Mouse (Mus musculus) embryonic facial prominence, embryonic 15.5 days (tissue): ENCODE measurements around the gene Gpr152. TPM values are rescaled to one million over a fixed set of nuclear protein-coding genes. Genes with fewer than 3 reads are reported as not detected.

Experiments used
- ATAC-seq: fragments of 200-750 bp; cut with Nextera tagmentation; 2 replicates; pipeline ENCODE4 v1.8.0; 2017; ENCODE audit warnings: low read depth, moderate TSS enrichment; ENCODE audit not compliant: insufficient number of reproducible peaks, low FRiP score, low TSS enrichment
- H3K27ac ChIP-seq: fragments of 300-500 bp; sonication (generic); replicated peaks from 2 replicates; pipeline ENCODE4 v1.5.1; 2015; ENCODE audit warnings: mild to moderate bottlenecking, inconsistent platforms
- H3K27me3 ChIP-seq: fragments of 300-500 bp; sonication (generic); 2 replicates; pipeline ENCODE4 v1.6.1; 2015; ENCODE audit warnings: inconsistent platforms
- H3K36me3 ChIP-seq: fragments of 300-500 bp; sonication (generic); 2 replicates; pipeline ENCODE4 v1.6.1; 2015; ENCODE audit warnings: mild to moderate bottlenecking, inconsistent platforms
- H3K4me1 ChIP-seq: fragments of 300-500 bp; sonication (generic); 2 replicates; pipeline ENCODE4 v1.6.1; 2015; ENCODE audit warnings: inconsistent platforms
- H3K4me2 ChIP-seq: fragments of 300-500 bp; sonication (generic); replicated peaks from 2 replicates; pipeline ENCODE4 v1.6.1; 2015; ENCODE audit warnings: mild to moderate bottlenecking, inconsistent platforms
- H3K4me3 ChIP-seq: fragments of 300-500 bp; sonication (generic); replicated peaks from 2 replicates; pipeline ENCODE4 v1.5.1; 2015; ENCODE audit warnings: mild to moderate bottlenecking, inconsistent platforms
- H3K9ac ChIP-seq: fragments of 300-500 bp; sonication (generic); 2 replicates; pipeline ENCODE4 v1.6.1; 2015; ENCODE audit warnings: inconsistent platforms
- H3K9me3 ChIP-seq: fragments of 300-500 bp; sonication (generic); replicated peaks from 2 replicates; pipeline ENCODE4 v1.6.1; 2016; ENCODE audit warnings: inconsistent platforms
- WGBS: fragments of 180-500 bp; shearing (Covaris S2); methylation state at CpG from one replicate; pipeline ENCODE4 v1.1.7; 2015; 5-methylcytosine and 5-hydroxymethylcytosine counted together
- polyA plus RNA-seq: library from polyadenylated mRNA; unstranded; fragments of >200 nt; fragmentation: Nextera tagmentation; extraction: Ambion mirVana; gene quantifications from 2 replicates; pipeline ENCODE4 v1.2.1, GENCODE M21; 2015

Gene Gpr152
- polyA plus RNA-seq, 1 experiment from 2014 or later, result not detected

- no peak overlapping the region for H3K4me3 ChIP-seq
Observed at GRCm38 (mm10) chr19:4099056-4099455, 40.5 kb upstream of the Gpr152 start.

DNA sequence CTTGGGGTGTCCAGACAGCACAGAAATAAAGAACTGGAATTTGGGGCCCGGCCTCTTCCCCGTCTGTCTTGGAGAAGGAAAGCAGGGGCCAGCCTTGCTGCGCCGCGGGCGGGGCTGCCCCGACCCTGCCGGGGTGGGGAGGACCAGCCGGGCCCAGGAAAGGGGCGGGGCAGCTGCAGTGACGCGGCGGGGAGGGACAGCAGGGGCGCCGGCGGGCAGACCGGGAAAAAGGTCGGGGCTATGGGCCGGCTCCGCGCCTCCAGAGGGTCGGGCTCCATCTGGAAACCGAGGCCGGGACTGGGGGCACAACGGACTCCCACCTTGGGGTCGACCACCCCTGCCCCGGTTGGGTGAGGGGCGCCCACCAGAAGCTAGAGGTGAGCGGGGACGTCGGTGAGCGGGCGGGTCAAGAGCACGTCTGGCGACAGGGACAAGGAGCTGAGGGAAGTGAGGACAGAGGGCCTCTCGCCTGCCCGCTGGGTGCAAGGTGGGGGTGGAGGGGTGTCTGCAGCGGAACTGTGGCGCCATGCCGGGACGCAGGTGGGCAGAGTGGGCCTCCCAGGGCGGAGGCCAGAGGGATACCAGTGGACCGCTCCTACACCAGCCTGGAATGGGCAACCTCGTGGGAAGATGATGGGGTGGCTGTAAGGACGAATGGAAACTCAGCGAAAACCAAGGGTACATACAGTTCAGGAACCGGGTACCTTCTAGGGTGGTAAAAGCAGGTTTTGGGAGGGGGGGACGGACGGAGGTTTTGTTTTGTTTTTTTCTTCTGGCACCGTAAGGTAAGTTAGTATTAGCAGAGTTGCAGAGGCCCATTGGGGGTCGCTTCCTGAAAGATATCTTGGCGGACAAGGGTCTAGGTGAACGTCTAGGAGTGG is 39.5 kb upstream of the Gpr152 start, which contains the start of gene Pitpnm1:
Pitpnm1 (plus strand) TSS at position 162 of the 881 bp plus-strand sequence.
- Histone ChIP-seq H3K36me3 (no peaks in the 10 kb centered on the region), H3K27ac (0 out of 2 replicates have a peak within 1 kb of the TSS, but pooled peaks have one; percentile 7), H3K4me1 (peaks cover 55% of the 10 kb centered on the region), H3K4me2 (peak within 1 kb of the TSS; percentile 92), H3K4me3 (peak within 1 kb of the TSS; percentile 46), H3K27me3 (peaks cover 26% of the 10 kb centered on the region), H3K9ac (peak within 1 kb of the TSS; percentile 42), H3K9me3 (no peaks in the 10 kb centered on the region)
- no peak for ATAC-seq
- WGBS, result 1% methylated on average over 52 of the region's 53 CpGs

More at GRCm38 (mm10) chr19:4099056-4099455, 40.5 kb upstream of the Gpr152 start:
- Histone ChIP-seq H3K27me3 (peaks cover 26% of the 10 kb centered on the region), H3K9ac (no peak overlapping the region), H3K36me3 (no peaks in the 10 kb centered on the region), H3K27ac (0 out of 2 replicates have a peak overlapping the region, but pooled peaks have one; percentile 7), H3K4me1 (peaks cover 55% of the 10 kb centered on the region), H3K4me2 (peak overlapping the region; percentile 92), H3K9me3 (no peaks in the 10 kb centered on the region)
- WGBS, result 12% methylated on average over 9 of the region's 9 CpGs
- no peak for ATAC-seq

GRCm38 (mm10) chr19:4100718-4101261 is 38.8 kb upstream of the Gpr152 start:
- Histone ChIP-seq H3K36me3 (no peaks in the 10 kb centered on the region), H3K27ac (no peak overlapping the region), H3K4me2 (peak overlapping the region; percentile 92), H3K9me3 (no peaks in the 10 kb centered on the region), H3K4me1 (peaks cover 55% of the 10 kb centered on the region), H3K27me3 (peaks cover 26% of the 10 kb centered on the region), H3K9ac (peak overlapping the region; percentile 42), H3K4me3 (peak overlapping the region; percentile 46)
- 1% methylated on average over 52 of the region's 52 CpGs for WGBS
- ATAC-seq, result no peak

DNA sequence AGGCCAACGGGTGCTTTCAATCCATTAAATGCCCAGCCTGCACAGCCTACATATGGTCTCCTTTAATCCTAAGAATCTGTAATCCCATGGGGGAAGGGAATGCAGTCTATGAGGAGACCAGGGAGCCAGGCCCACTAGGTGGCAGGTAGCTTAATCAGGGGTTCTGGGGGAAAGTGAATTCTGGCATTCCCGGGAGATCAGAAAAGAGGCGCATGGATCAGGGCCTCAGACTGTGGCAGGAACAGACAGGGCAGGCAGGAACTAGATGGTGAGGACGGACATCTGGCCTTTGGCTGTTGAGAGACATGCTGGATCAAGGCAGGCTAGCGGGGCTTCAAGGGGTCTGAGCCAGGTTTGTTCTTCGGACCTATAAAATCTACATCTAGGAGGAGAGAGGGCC is 38.1 kb upstream of the Gpr152 start:
- peaks cover 48% of the 10 kb centered on the region for H3K4me1 ChIP-seq
- H3K9ac ChIP-seq, result no peak overlapping the region
- ATAC-seq, result no peak
- peak overlapping the region; percentile 46; the same call in 1 of the 2 replicates for H3K4me3 ChIP-seq
- H3K27me3 ChIP-seq, result peaks cover 26% of the 10 kb centered on the region
- H3K9me3 ChIP-seq, result no peaks in the 10 kb centered on the region
- H3K27ac ChIP-seq, result no peak overlapping the region
- H3K36me3 ChIP-seq, result no peaks in the 10 kb centered on the region
- peak overlapping the region; percentile 92 for H3K4me2 ChIP-seq
- 63% methylated on average over 6 of the region's 6 CpGs for WGBS

GRCm38 (mm10) chr19:4102049-4102448 is 37.5 kb upstream of the Gpr152 start:
- H3K9me3 ChIP-seq, result no peaks in the 10 kb centered on the region
- H3K4me3 ChIP-seq, result no peak overlapping the region
- peaks cover 44% of the 10 kb centered on the region for H3K4me1 ChIP-seq
- H3K27ac ChIP-seq, result no peak overlapping the region
- no peak overlapping the region for H3K9ac ChIP-seq
- peaks cover 26% of the 10 kb centered on the region for H3K27me3 ChIP-seq
- no peaks in the 10 kb centered on the region for H3K36me3 ChIP-seq
- no peak for ATAC-seq
- no peak overlapping the region for H3K4me2 ChIP-seq
- WGBS, result 73% methylated on average over 2 of the region's 2 CpGs

DNA sequence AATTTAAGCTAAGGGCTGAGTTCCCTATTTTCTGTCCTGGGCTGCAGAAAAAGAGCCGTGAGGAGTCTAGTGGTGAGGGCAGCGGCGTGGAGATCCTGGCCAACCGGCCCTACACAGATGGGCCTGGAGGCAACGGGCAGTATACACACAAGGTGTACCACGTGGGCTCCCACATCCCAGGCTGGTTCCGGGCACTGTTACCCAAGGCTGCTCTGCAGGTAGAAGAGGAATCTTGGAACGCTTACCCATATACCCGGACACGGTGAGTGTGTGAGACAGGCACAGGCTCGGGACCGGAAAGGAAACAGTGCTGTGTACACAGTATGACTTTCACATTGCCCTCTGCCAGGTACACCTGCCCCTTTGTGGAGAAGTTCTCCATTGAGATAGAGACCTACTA is 37.0 kb upstream of the Gpr152 start:
- Histone ChIP-seq H3K27me3 (peaks cover 26% of the 10 kb centered on the region), H3K9me3 (no peaks in the 10 kb centered on the region), H3K9ac (no peak overlapping the region), H3K36me3 (no peaks in the 10 kb centered on the region), H3K27ac (no peak overlapping the region), H3K4me2 (no peak overlapping the region), H3K4me1 (peaks cover 39% of the 10 kb centered on the region), H3K4me3 (no peak overlapping the region)
- no peak for ATAC-seq
- 93% methylated on average over 12 of the region's 12 CpGs for WGBS

DNA sequence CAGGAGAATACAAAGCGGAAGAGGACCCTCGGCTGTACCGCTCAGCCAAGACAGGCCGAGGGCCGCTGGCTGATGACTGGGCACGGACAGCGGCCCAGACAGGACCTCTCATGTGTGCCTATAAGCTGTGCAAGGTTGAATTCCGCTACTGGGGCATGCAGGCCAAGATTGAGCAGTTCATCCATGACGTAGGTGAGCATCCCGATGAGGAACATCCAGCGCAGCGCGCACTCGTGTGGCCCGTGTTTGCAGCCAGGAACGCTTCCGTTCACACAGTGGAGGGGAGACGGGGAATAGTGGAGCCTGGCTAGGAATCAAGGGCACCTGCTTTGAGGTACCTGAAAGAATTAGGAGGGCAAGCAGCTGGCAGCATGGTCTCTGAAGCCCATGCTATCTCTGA is 36.3 kb upstream of the Gpr152 start:
- WGBS, result 94% methylated on average over 18 of the region's 18 CpGs
- H3K4me3 ChIP-seq, result no peak overlapping the region
- H3K4me1 ChIP-seq, result peaks cover 33% of the 10 kb centered on the region
- H3K9ac ChIP-seq, result no peak overlapping the region
- ATAC-seq, result no peak
- H3K36me3 ChIP-seq, result no peaks in the 10 kb centered on the region
- H3K27ac ChIP-seq, result no peak overlapping the region
- peaks cover 26% of the 10 kb centered on the region for H3K27me3 ChIP-seq
- H3K4me2 ChIP-seq, result no peak overlapping the region
- H3K9me3 ChIP-seq, result no peaks in the 10 kb centered on the region

DNA sequence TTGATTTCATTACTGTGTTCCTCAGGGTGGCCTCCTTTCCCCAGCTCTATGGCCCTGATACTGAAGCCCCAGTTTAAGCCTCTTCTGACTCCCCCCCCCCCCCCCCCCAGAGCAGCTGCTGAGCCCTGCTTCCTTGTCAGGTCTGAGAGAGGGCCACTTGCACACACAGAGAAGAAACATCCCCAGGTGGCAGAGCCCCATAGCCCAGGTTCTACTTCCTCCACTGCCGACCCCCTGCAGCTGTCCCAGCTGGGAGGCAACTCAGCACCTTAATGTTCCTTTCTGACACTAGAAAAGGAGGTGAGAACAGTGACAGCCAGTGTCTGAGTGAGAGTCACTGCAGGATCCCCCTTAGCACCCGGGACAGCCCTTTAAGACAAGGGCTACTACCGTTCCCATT is 35.8 kb upstream of the Gpr152 start:
- Histone ChIP-seq H3K4me1 (peaks cover 28% of the 10 kb centered on the region), H3K9ac (no peak overlapping the region), H3K27me3 (peaks cover 26% of the 10 kb centered on the region), H3K27ac (no peak overlapping the region), H3K4me3 (no peak overlapping the region), H3K36me3 (no peaks in the 10 kb centered on the region), H3K9me3 (no peaks in the 10 kb centered on the region), H3K4me2 (no peak overlapping the region)
- 73% methylated on average over 3 of the region's 3 CpGs for WGBS
- ATAC-seq, result no peak

GRCm38 (mm10) chr19:4104675-4105194 is 34.9 kb upstream of the Gpr152 start:
- Histone ChIP-seq H3K4me2 (no peak overlapping the region), H3K9ac (no peak overlapping the region), H3K27ac (no peak overlapping the region), H3K36me3 (no peaks in the 10 kb centered on the region), H3K4me3 (no peak overlapping the region), H3K4me1 (peaks cover 19% of the 10 kb centered on the region), H3K9me3 (no peaks in the 10 kb centered on the region), H3K27me3 (peaks cover 26% of the 10 kb centered on the region)
- 86% methylated on average over 16 of the region's 16 CpGs for WGBS
- ATAC-seq, result no peak

DNA sequence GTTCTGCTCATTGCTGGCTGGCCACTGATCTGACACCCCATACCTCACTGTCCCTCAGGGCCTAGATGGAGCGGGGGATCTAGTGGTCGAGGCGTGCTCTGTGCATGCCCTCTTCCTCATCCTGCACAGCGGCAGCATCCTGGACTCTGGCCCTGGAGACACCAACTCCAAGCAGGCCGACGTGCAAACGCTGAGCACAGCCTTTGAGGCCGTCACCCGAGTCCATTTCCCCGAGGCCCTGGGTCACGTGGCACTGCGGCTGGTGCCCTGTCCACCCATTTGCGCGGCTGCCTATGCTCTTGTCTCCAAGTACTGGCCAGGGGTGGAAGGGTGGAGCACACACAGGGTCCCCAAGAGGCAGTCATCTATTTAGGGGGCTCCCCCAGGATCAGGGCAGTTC is 32.9 kb upstream of the Gpr152 start:
- Histone ChIP-seq H3K9ac (no peak overlapping the region), H3K27ac (no peak overlapping the region), H3K27me3 (peaks cover 10% of the 10 kb centered on the region), H3K4me2 (no peak overlapping the region), H3K4me1 (no peaks in the 10 kb centered on the region), H3K4me3 (no peak overlapping the region), H3K36me3 (peaks cover 3% of the 10 kb centered on the region; the same call in 1 of the 2 replicates), H3K9me3 (no peaks in the 10 kb centered on the region)
- WGBS, result 89% methylated on average over 14 of the region's 14 CpGs
- no peak for ATAC-seq

GRCm38 (mm10) chr19:4108535-4108934 is 31.1 kb upstream of the Gpr152 start:
- Histone ChIP-seq H3K4me3 (no peak overlapping the region), H3K36me3 (peaks cover 21% of the 10 kb centered on the region), H3K27ac (no peak overlapping the region), H3K9me3 (no peaks in the 10 kb centered on the region), H3K27me3 (no peaks in the 10 kb centered on the region), H3K9ac (no peak overlapping the region), H3K4me1 (0 out of 2 replicates have a peak, but pooled peaks cover 3% of the 10 kb centered on the region), H3K4me2 (no peak overlapping the region)
- no peak for ATAC-seq
- WGBS, result 82% methylated on average over 9 of the region's 9 CpGs
